Mouse (Mus musculus) kidney, postnatal 0 days (tissue): ENCODE measurements around the gene Elovl5. TPM values are rescaled to one million over a fixed set of nuclear protein-coding genes. Genes with fewer than 3 reads are reported as not detected.

Experiments
- ATAC-seq: fragments of 200-750 bp; cut with Nextera tagmentation; replicated peaks from 2 replicates; pipeline ENCODE4 v1.8.0; 2017; ENCODE audit warnings: low read depth, moderate number of reproducible peaks, moderate TSS enrichment, moderate library complexity; ENCODE audit not compliant: low FRiP score
- DNase-seq: peaks from one replicate; pipeline ENCODE4 v3.0.0-alpha.2; 2016; ENCODE audit warnings: low spot score
- H3K27ac ChIP-seq: fragments of 300-500 bp; sonication (generic); 2 replicates; pipeline ENCODE4 v1.5.1; 2014; ENCODE audit warnings: mild to moderate bottlenecking
- H3K27me3 ChIP-seq: fragments of 300-500 bp; sonication (generic); 2 replicates; pipeline ENCODE4 v1.6.1; 2014; ENCODE audit warnings: low read length, mixed read lengths; ENCODE audit not compliant: insufficient read depth
- H3K36me3 ChIP-seq: fragments of 300-500 bp; sonication (generic); 2 replicates; pipeline ENCODE4 v1.6.1; 2014; ENCODE audit warnings: low read length, mixed read lengths; ENCODE audit not compliant: insufficient read depth
- H3K4me1 ChIP-seq: fragments of 300-500 bp; sonication (generic); replicated peaks from 2 replicates; pipeline ENCODE4 v1.6.1; 2014; ENCODE audit warnings: antibody characterized with exemption, low read length, mixed read lengths; ENCODE audit not compliant: insufficient read depth
- H3K4me2 ChIP-seq: fragments of 300-500 bp; sonication (generic); 2 replicates; pipeline ENCODE4 v1.6.1; 2014; ENCODE audit warnings: mild to moderate bottlenecking, low read length, moderate library complexity, mixed read lengths
- H3K4me3 ChIP-seq: fragments of 300-500 bp; sonication (generic); replicated peaks from 2 replicates; pipeline ENCODE4 v1.5.1; 2014; ENCODE audit warnings: low read depth, low read length
- H3K9ac ChIP-seq: fragments of 300-500 bp; sonication (generic); 2 replicates; pipeline ENCODE4 v1.6.1; 2014; ENCODE audit warnings: low read depth, low read length
- H3K9me3 ChIP-seq: fragments of 300-500 bp; sonication (generic); replicated peaks from 2 replicates; pipeline ENCODE4 v1.6.1; 2016; ENCODE audit warnings: low read length, inconsistent platforms, mixed read lengths
- CTCF ChIP-seq: IDR thresholded peaks from 2 replicates; pipeline ENCODE4 v1.5.1; 2016; ENCODE audit warnings: antibody characterized with exemption, low read depth, mild to moderate bottlenecking, moderate library complexity
- WGBS: fragments of 180-500 bp; shearing (Covaris S2); extraction: QIAGEN DNeasy Blood & Tissue Kit; methylation state at CpG from one replicate; pipeline ENCODE4 v1.1.7; 2014; 5-methylcytosine and 5-hydroxymethylcytosine counted together
- polyA plus RNA-seq: library from polyadenylated mRNA; unstranded; fragments of >200 nt; fragmentation: Nextera tagmentation; extraction: Ambion mirVana; gene quantifications from 2 replicates; pipeline ENCODE4 v1.2.1, GENCODE M21; 2015

Gene Elovl5
- polyA plus RNA-seq, 1 experiment from 2014 or later = 60.5 TPM

- ATAC-seq = no peak
- Histone ChIP-seq H3K4me1 (0 out of 2 replicates have a peak, but pooled peaks cover 2% of the 10 kb centered on the region), H3K27ac (no peak overlapping the region), H3K27me3 (no peaks in the 10 kb centered on the region), H3K4me2 (peak overlapping the region; percentile 93; the same call in 1 of the 2 replicates), H3K9ac (no peak overlapping the region), H3K4me3 (no peak overlapping the region), H3K9me3 (no peaks in the 10 kb centered on the region), H3K36me3 (no peaks in the 10 kb centered on the region)
- no peak for TF ChIP-seq CTCF
- WGBS = 51% methylated on average over 5 of the region's 5 CpGs
- DNase-seq = no peak
Measured at GRCm38 (mm10) chr9:77918961-77919670, 2.0 kb downstream of the Elovl5 start.

GRCm38 (mm10) chr9:77920481-77920880 is 3.3 kb downstream of the Elovl5 start:
- Histone ChIP-seq H3K9me3 (no peaks in the 10 kb centered on the region), H3K27me3 (no peaks in the 10 kb centered on the region), H3K4me1 (0 out of 2 replicates have a peak, but pooled peaks cover 4% of the 10 kb centered on the region), H3K9ac (no peak overlapping the region), H3K4me2 (no peak overlapping the region), H3K36me3 (no peaks in the 10 kb centered on the region), H3K27ac (no peak overlapping the region), H3K4me3 (no peak overlapping the region)
- DNase-seq (no peak), ATAC-seq (no peak)
- 73% methylated on average over 3 of the region's 3 CpGs for WGBS
- no peak for TF ChIP-seq CTCF

- Histone ChIP-seq H3K4me1 (0 out of 2 replicates have a peak, but pooled peaks cover 4% of the 10 kb centered on the region), H3K4me3 (no peak overlapping the region), H3K27ac (no peak overlapping the region), H3K9me3 (no peaks in the 10 kb centered on the region), H3K36me3 (no peaks in the 10 kb centered on the region), H3K27me3 (no peaks in the 10 kb centered on the region), H3K4me2 (no peak overlapping the region; the same call in 1 of the 2 replicates), H3K9ac (no peak overlapping the region)
- TF ChIP-seq CTCF = no peak
- ATAC-seq (no peak), DNase-seq (no peak)
- WGBS = 67% methylated on average over 16 of the region's 18 CpGs
Measured at GRCm38 (mm10) chr9:77921366-77922260, 4.4 kb downstream of the Elovl5 start.

GRCm38 (mm10) chr9:77923774-77924173 is 6.6 kb downstream of the Elovl5 start:
- Histone ChIP-seq H3K9ac (no peak overlapping the region), H3K9me3 (no peaks in the 10 kb centered on the region), H3K4me1 (peaks cover 12% of the 10 kb centered on the region; the same call in 1 of the 2 replicates), H3K36me3 (no peaks in the 10 kb centered on the region), H3K27me3 (no peaks in the 10 kb centered on the region), H3K4me2 (no peak overlapping the region), H3K27ac (no peak overlapping the region), H3K4me3 (no peak overlapping the region)
- ATAC-seq = no peak
- WGBS = 76% methylated on average over 8 of the region's 8 CpGs
- no peak for DNase-seq
- TF ChIP-seq CTCF = no peak

- 71% methylated on average over 11 of the region's 11 CpGs for WGBS
- Histone ChIP-seq H3K4me1 (peaks cover 12% of the 10 kb centered on the region; the same call in 1 of the 2 replicates), H3K4me3 (no peak overlapping the region), H3K4me2 (no peak overlapping the region), H3K27me3 (no peaks in the 10 kb centered on the region), H3K36me3 (no peaks in the 10 kb centered on the region), H3K9ac (no peak overlapping the region), H3K27ac (no peak overlapping the region), H3K9me3 (no peaks in the 10 kb centered on the region)
- TF ChIP-seq CTCF = no peak
- ATAC-seq (0 out of 2 replicates have a peak, but pooled peaks have one; percentile 22), DNase-seq (no peak)
Measured at GRCm38 (mm10) chr9:77924199-77924598, 7.0 kb downstream of the Elovl5 start.

GRCm38 (mm10) chr9:77926151-77926550 is 9.0 kb downstream of the Elovl5 start:
- Histone ChIP-seq H3K4me2 (no peak overlapping the region), H3K9me3 (no peaks in the 10 kb centered on the region), H3K9ac (no peak overlapping the region), H3K4me1 (peaks cover 12% of the 10 kb centered on the region; the same call in 1 of the 2 replicates), H3K4me3 (no peak overlapping the region), H3K27me3 (no peaks in the 10 kb centered on the region), H3K27ac (no peak overlapping the region), H3K36me3 (no peaks in the 10 kb centered on the region)
- no peak for TF ChIP-seq CTCF
- DNase-seq = no peak
- 73% methylated on average over 8 of the region's 8 CpGs for WGBS
- no peak for ATAC-seq
